Mouse (Mus musculus): Measurements from ENCODE around the gene Fhod1. TPM values are rescaled to one million over a fixed set of nuclear protein-coding genes. Genes with fewer than 3 reads are reported as not detected.
A peak's percentile ranks its signal among the peaks of the same experiment; 100 is the strongest.

Fhod1 gene
- 19.0 TPM for polyA plus RNA-seq (2012; fragmentation: generic; extraction: Trizol)

DNA sequence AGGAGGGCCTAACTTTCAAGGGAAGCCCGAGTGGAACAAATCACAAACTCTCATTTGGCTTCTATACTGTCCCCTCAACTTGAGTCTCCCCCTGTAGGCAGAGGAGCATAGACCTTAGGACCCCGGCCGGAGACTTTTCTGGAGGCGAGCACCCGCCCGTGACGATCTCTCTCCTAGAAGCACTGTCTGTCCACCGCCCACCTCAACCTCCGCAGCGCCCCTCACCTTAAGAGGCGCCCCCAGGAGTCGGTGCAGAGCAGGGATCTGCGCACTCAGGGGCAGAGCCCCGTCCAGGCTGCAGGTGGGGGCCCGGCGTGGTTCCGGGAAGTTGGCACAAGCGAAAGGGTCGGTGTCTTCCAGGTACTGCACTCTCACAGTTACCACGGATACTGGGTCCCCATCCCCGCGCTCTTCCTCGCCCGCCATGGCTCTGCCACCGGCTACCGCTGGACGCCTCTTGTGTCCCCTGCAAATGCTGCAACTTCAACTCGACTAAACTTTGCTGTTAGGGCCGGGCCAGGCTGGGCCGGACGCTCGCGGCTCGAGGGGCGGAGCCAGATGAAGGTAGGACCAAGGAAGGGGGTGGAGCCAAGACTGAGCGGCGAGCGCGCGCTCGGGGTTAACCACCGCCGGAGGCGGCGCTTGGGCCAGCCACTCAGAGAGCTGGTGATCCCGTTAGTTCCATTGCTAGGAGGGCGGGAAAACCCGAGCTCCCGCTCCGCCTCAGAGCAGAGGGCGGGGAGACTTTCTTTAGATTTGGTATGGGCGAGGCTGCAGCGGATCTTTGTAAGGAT, at the start of gene Fhod1:
Gene Fhod1, minus strand, starts transcription at position 526 of the 794 bp plus-strand sequence.
- H3K36me3 ChIP-seq (ENCODE audit: control insufficient read depth, insufficient read depth) = peaks cover 5% of the 10 kb centered on the region
- peak within 1 kb of the TSS; percentile 94 for H3K4me3 ChIP-seq
- no peak for TF ChIP-seq REST (IDR thresholded peaks at IDR 0.05; ENCODE audit: insufficient read depth, insufficient read length)
- TF ChIP-seq SRF (IDR thresholded peaks at IDR 0.05; ENCODE audit: control insufficient read depth, insufficient read length, low read depth) = peak; percentile 12
- TF ChIP-seq USF1 (IDR thresholded peaks at IDR 0.05; ENCODE audit: low read depth) = no peak
- no peak for TF ChIP-seq MYOD1 (IDR thresholded peaks at IDR 0.05; ENCODE audit: control insufficient read depth in 1 of 3, insufficient read length in 2 of 3, low read depth in 2 of 3)
- peak; percentile 92 for TF ChIP-seq POLR2A (IDR thresholded peaks at IDR 0.05; ENCODE audit: insufficient read length, low read depth)
- peak in 1 of 3 experiments; percentile 4 for TF ChIP-seq MYOG (IDR thresholded peaks at IDR 0.05; ENCODE audit: control insufficient read depth in 1 of 3, insufficient read depth in 1 of 3, insufficient read length in 2 of 3, low read depth in 2 of 3)
- TF ChIP-seq TCF3 (IDR thresholded peaks at IDR 0.05; ENCODE audit: insufficient read length, low read depth) = no peak
- no peak for TF ChIP-seq CEBPB (IDR thresholded peaks at IDR 0.05; ENCODE audit: insufficient read depth, poor library complexity, severe bottlenecking)
- peak; percentile 85 for TF ChIP-seq POLR2AphosphoS2 (IDR thresholded peaks at IDR 0.05; ENCODE audit: insufficient read length, low read depth)
- no peak for TF ChIP-seq MAX (IDR thresholded peaks at IDR 0.05; ENCODE audit: low read depth)
- TF ChIP-seq E2F4 (IDR thresholded peaks at IDR 0.05; ENCODE audit: insufficient read depth) = peak; percentile 85
- no peak for TF ChIP-seq TCF12 (IDR thresholded peaks at IDR 0.05; ENCODE audit: insufficient read depth, poor library complexity, severe bottlenecking)
- peaks cover 49% of the 10 kb centered on the region for H3K79me2 ChIP-seq (ENCODE audit: control insufficient read depth, insufficient read depth)
- H3K27me3 ChIP-seq (ENCODE audit: control insufficient read depth, insufficient read depth, insufficient read length) = no peaks in the 10 kb centered on the region
- H3K4me2 ChIP-seq (ENCODE audit: low read depth) = peak within 1 kb of the TSS; percentile 92
- H3ac ChIP-seq (ENCODE audit: control insufficient read depth, insufficient read length) = peak within 1 kb of the TSS; percentile 27

DNA sequence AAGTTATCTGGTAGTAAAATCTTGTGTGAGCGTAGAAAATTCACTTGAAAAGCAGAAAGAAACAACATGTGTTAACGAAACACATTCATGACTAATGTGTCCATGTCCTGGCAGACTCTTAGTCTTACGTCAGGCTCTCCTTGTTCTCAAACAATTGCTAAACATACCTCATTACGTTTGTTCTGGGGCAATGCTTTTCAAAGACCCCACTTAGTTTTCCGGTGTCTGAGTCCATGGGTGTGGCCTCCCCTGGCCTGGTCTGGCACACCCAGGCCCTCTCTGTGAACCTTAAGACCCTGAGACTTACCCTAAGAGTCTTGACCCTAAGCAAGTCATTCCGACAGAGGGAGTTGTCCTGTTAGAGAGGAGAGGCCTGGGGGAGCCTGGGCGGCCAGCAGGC, 46.2 kb upstream of the Fhod1 start:
- Histone ChIP-seq H3ac (ENCODE audit: control insufficient read depth, insufficient read length) (no peak overlapping the region), H3K4me3 (no peak overlapping the region), H3K4me2 (ENCODE audit: low read depth) (no peak overlapping the region), H3K27me3 (ENCODE audit: control insufficient read depth, insufficient read depth, insufficient read length) (no peaks in the 10 kb centered on the region), H3K36me3 (ENCODE audit: control insufficient read depth, insufficient read depth) (no peaks in the 10 kb centered on the region), H3K79me2 (ENCODE audit: control insufficient read depth, insufficient read depth) (no peaks in the 10 kb centered on the region)
- no peak for TF ChIP-seq CEBPB (IDR thresholded peaks at IDR 0.05; ENCODE audit: insufficient read depth, poor library complexity, severe bottlenecking)

DNA sequence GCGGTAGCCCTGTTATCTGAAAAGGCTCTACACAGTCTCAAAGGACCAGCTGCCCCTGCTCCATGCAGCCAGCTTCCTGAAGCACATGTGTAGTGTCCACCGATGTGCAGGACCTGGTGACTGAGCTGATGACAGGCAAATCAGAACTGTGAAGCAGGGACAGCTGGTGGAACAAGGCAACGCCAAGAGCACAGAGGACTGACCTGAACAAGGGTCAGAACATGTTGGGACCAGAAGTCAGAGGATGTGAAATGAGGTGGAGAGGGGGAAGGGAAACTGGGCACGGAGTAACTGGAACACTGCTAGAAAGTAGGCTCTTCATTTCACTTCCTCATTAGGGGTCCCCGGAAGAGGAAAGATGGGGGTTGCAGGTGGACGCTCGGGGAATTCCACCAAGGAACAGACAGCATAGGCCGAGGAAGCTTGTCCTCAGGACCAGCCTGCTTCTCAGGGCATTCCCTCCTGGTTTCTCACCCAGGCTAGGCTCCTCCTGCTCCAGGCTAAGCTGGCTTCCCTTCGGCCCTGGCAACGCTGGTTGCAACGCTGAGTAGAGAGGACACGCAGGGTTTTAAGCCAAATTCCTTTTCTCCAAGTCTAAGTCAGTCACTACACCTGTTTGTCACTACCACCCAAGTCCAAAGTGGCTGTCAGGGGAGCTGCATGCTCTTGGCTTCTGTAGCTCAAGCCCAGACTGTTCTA, 45.5 kb upstream of the Fhod1 start:
- Histone ChIP-seq H3K4me2 (ENCODE audit: low read depth) (no peak overlapping the region), H3K27me3 (ENCODE audit: control insufficient read depth, insufficient read depth, insufficient read length) (no peaks in the 10 kb centered on the region), H3K79me2 (ENCODE audit: control insufficient read depth, insufficient read depth) (no peaks in the 10 kb centered on the region), H3ac (ENCODE audit: control insufficient read depth, insufficient read length) (no peak overlapping the region), H3K36me3 (ENCODE audit: control insufficient read depth, insufficient read depth) (no peaks in the 10 kb centered on the region), H3K4me3 (no peak overlapping the region)
- TF ChIP-seq MYOD1 (IDR thresholded peaks at IDR 0.05; ENCODE audit: control insufficient read depth in 1 of 3, insufficient read length in 2 of 3, low read depth in 2 of 3) (no peak), E2F4 (IDR thresholded peaks at IDR 0.05; ENCODE audit: insufficient read depth) (no peak)

DNA sequence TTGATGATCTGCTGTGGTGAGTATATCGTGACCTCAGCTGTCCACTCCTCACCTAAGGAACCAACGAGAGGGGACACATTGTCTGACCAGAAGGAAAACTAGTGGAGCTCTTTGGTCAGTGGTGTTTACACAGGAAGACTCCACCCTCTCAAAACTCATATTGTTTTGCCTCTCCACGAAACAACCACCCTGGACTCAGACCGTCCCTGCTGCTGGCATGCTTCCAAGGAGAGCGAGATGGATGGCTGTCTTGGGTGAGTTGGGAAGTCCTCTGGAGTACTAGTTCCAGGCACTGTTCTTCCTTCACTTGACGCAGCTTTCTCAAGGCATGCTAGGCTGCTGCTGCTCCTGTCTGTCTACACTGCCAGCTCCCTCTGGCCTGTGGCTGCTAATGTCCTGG, 41.3 kb upstream of the Fhod1 start:
- no peak overlapping the region for H3K4me3 ChIP-seq
- H3K27me3 ChIP-seq (ENCODE audit: control insufficient read depth, insufficient read depth, insufficient read length) = no peaks in the 10 kb centered on the region
- no peak overlapping the region for H3K4me2 ChIP-seq (ENCODE audit: low read depth)
- no peaks in the 10 kb centered on the region for H3K36me3 ChIP-seq (ENCODE audit: control insufficient read depth, insufficient read depth)
- H3ac ChIP-seq (ENCODE audit: control insufficient read depth, insufficient read length) = no peak overlapping the region
- no peaks in the 10 kb centered on the region for H3K79me2 ChIP-seq (ENCODE audit: control insufficient read depth, insufficient read depth)
- TF ChIP-seq MAX (IDR thresholded peaks at IDR 0.05; ENCODE audit: low read depth) (no peak), SRF (IDR thresholded peaks at IDR 0.05; ENCODE audit: control insufficient read depth, insufficient read length, low read depth) (no peak), CEBPB (IDR thresholded peaks at IDR 0.05; ENCODE audit: insufficient read depth, poor library complexity, severe bottlenecking) (no peak), TCF3 (IDR thresholded peaks at IDR 0.05; ENCODE audit: insufficient read length, low read depth) (no peak), TCF12 (IDR thresholded peaks at IDR 0.05; ENCODE audit: insufficient read depth, poor library complexity, severe bottlenecking) (no peak), POLR2AphosphoS2 (IDR thresholded peaks at IDR 0.05; ENCODE audit: insufficient read length, low read depth) (no peak), USF1 (IDR thresholded peaks at IDR 0.05; ENCODE audit: low read depth) (no peak), E2F4 (IDR thresholded peaks at IDR 0.05; ENCODE audit: insufficient read depth) (no peak), POLR2A (IDR thresholded peaks at IDR 0.05; ENCODE audit: insufficient read length, low read depth) (no peak), REST (IDR thresholded peaks at IDR 0.05; ENCODE audit: insufficient read depth, insufficient read length) (no peak), MYOG (IDR thresholded peaks at IDR 0.05; ENCODE audit: control insufficient read depth in 1 of 3, insufficient read depth in 1 of 3, insufficient read length in 2 of 3, low read depth in 2 of 3) (no peak), MYOD1 (IDR thresholded peaks at IDR 0.05; ENCODE audit: control insufficient read depth in 1 of 3, insufficient read length in 2 of 3, low read depth in 2 of 3) (no peak)

DNA sequence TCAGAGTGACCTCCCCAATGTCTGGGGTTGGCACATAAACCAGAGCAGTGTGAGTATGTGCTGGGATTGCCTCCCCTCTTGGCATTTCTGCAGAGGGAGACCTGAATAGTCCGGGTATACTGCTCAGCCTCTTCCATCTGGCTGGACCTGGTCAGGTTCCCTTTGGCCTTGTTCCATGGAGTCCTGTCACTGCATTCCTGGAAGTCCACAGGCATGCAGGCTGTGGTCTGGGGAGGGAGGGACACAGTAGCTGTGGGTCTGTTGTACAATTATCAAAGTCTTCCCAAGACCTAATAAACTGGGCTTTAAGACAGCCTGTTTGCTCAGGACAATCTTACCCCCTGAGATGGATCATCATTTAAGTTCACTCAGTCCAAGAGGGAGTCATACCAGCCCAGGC, 39.4 kb upstream of the Fhod1 start:
- no peaks in the 10 kb centered on the region for H3K36me3 ChIP-seq (ENCODE audit: control insufficient read depth, insufficient read depth)
- H3K79me2 ChIP-seq (ENCODE audit: control insufficient read depth, insufficient read depth) = no peaks in the 10 kb centered on the region
- no peak overlapping the region for H3ac ChIP-seq (ENCODE audit: control insufficient read depth, insufficient read length)
- TF ChIP-seq MYOG (IDR thresholded peaks at IDR 0.05; ENCODE audit: control insufficient read depth in 1 of 3, insufficient read depth in 1 of 3, insufficient read length in 2 of 3, low read depth in 2 of 3) (peak in 1 of 3 experiments; percentile 8), REST (IDR thresholded peaks at IDR 0.05; ENCODE audit: insufficient read depth, insufficient read length) (no peak), E2F4 (IDR thresholded peaks at IDR 0.05; ENCODE audit: insufficient read depth) (no peak), SRF (IDR thresholded peaks at IDR 0.05; ENCODE audit: control insufficient read depth, insufficient read length, low read depth) (no peak)
- no peaks in the 10 kb centered on the region for H3K27me3 ChIP-seq (ENCODE audit: control insufficient read depth, insufficient read depth, insufficient read length)
- H3K4me3 ChIP-seq = no peak overlapping the region
- no peak overlapping the region for H3K4me2 ChIP-seq (ENCODE audit: low read depth)
